Mouse (Mus musculus) ES-E14 (cell line): ENCODE measurements at regions not wholly inside any gene's neighbourhood (a gene's known extent, or its start where the extent isn't known, plus 50 kb on each side); places are given as distances from the start of the nearest gene placed in this dataset.
"Not testable (repeated sequence)": the region's sequence is repeated elsewhere in the genome, so short reads cannot be mapped to it uniquely, and the experiment has no call there.

Experiments used
- DNase-seq: peaks from one replicate; pipeline ENCODE4 v3.0.0-alpha.2; 2013; ENCODE audit warnings: low read depth, low spot score
- H3K27ac ChIP-seq: 2 replicates; pipeline ENCODE4 v1.5.1; 2012; ENCODE audit warnings: low read depth, mild to moderate bottlenecking, low read length, moderate library complexity, mixed read lengths; ENCODE audit not compliant: poor library complexity, insufficient read depth, severe bottlenecking
- H3K36me3 ChIP-seq: 2 replicates; pipeline ENCODE4 v1.6.1; 2012; ENCODE audit warnings: mild to moderate bottlenecking, low read length, moderate library complexity, mixed read lengths; ENCODE audit not compliant: control insufficient read depth, poor library complexity, insufficient read depth, severe bottlenecking
- H3K4me1 ChIP-seq, 2 experiments: fragments of 150-350 bp in 1 of 2; sonication (generic) in 1 of 2; 2 replicates each; pipeline ENCODE4 v1.6.1; 2012; ENCODE audit warnings: low read length in 2 of 2, mild to moderate bottlenecking in 1 of 2, mixed read lengths in 1 of 2; ENCODE audit not compliant: control insufficient read depth in 2 of 2, insufficient read depth in 2 of 2, poor library complexity in 1 of 2
- H3K4me3 ChIP-seq, 2 experiments: fragments of 150-350 bp in 1 of 2; sonication (generic) in 1 of 2; 2 replicates each; pipeline ENCODE4 v1.5.1; 2012; ENCODE audit warnings: low read length in 2 of 2, low read depth in 1 of 2, mild to moderate bottlenecking in 1 of 2, mixed read lengths in 1 of 2; ENCODE audit not compliant: insufficient read depth in 1 of 2, poor library complexity in 1 of 2, severe bottlenecking in 1 of 2
- H3K9ac ChIP-seq: 2 replicates; pipeline ENCODE4 v1.6.1; 2012; ENCODE audit warnings: low read depth, mild to moderate bottlenecking, low read length, mixed read lengths; ENCODE audit not compliant: poor library complexity, insufficient read depth, severe bottlenecking
- H3K9me3 ChIP-seq: fragments of 150-350 bp; sonication (generic); 2 replicates; pipeline ENCODE4 v1.6.1; 2012; ENCODE audit warnings: low read depth, mild to moderate bottlenecking, low read length; ENCODE audit not compliant: control insufficient read depth, insufficient read depth
- CHD2 ChIP-seq: IDR thresholded peaks from 2 replicates; pipeline ENCODE4 v1.6.1; 2014; ENCODE audit warnings: mild to moderate bottlenecking, low read depth, low read length, inconsistent platforms
- HCFC1 ChIP-seq: IDR thresholded peaks from 2 replicates; pipeline ENCODE4 v1.6.1; 2012; ENCODE audit warnings: low read length, inconsistent platforms, borderline replicate concordance; ENCODE audit not compliant: insufficient read depth
- MAFK ChIP-seq: IDR thresholded peaks from 2 replicates; pipeline ENCODE4 v1.6.1; 2014; ENCODE audit warnings: mild to moderate bottlenecking, low read depth, low read length, inconsistent platforms; ENCODE audit not compliant: insufficient read depth
- ZC3H11A ChIP-seq: IDR thresholded peaks from 2 replicates; pipeline ENCODE4 v1.6.1; 2012; ENCODE audit warnings: low read depth, mild to moderate bottlenecking, inconsistent platforms, low read length, borderline replicate concordance
- ZNF384 ChIP-seq: IDR thresholded peaks from 2 replicates; pipeline ENCODE4 v1.6.1; 2012; ENCODE audit warnings: low read depth, low read length, inconsistent platforms
- in situ Hi-C, 2 experiments: fragments of 600-800 bp; cut with MboI; formaldehyde crosslinking; loops; one replicate each; pipeline ENCODE4 v1.15.1; 2025; ENCODE audit warnings: low sequenced_read_pairs in 2 of 2, inconsistent platforms in 1 of 2; ENCODE audit not compliant: unreplicated experiment in 2 of 2

DNA sequence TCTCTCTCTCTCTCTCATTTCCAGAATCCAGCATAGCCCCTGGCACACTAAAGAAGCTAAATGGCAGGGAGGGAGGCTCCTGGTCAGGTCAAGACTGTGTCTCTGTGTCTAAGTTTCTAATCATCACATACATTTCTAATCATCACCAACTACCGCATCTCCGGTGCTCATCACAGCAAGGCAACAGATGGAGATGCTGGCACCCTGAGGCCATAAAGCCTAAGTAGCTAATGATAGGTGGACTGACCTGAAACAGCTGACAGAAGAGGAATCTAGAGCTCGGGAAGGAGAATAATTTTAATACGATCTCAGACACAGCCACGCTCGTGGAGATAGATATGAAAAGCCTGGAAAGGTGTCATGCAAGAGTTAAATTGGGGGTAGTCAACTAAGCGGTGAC lies 104.8 kb downstream of the Suds3 start:
- no peak for TF ChIP-seq ZNF384
- no peak for TF ChIP-seq HCFC1
- TF ChIP-seq ZC3H11A: no peak
- TF ChIP-seq CHD2: no peak
- no peak for TF ChIP-seq MAFK
- in situ Hi-C loops: no loop called here
- Histone ChIP-seq H3K4me1 (peaks cover 0 to 2% of the 10 kb centered on the region in 2 experiments; a peak in 1 of 4 replicates), H3K9me3 (no peaks in the 10 kb centered on the region), H3K27ac (no peak overlapping the region), H3K36me3 (no peaks in the 10 kb centered on the region), H3K4me3 (no peak overlapping the region), H3K9ac (no peak overlapping the region)
- no peak for DNase-seq

- no peak overlapping the region for H3K9ac ChIP-seq
- 0 out of 4 replicates have a peak, but pooled peaks cover 0 to 2% of the 10 kb centered on the region in 2 experiments for H3K4me1 ChIP-seq
- in situ Hi-C loops: no loop called here
- H3K9me3 ChIP-seq: no peaks in the 10 kb centered on the region
- H3K36me3 ChIP-seq: no peaks in the 10 kb centered on the region
- H3K4me3 ChIP-seq: no peak overlapping the region
- TF ChIP-seq HCFC1 (no peak), MAFK (no peak), ZC3H11A (no peak), CHD2 (no peak)
- DNase-seq: no peak
- H3K27ac ChIP-seq: no peak overlapping the region
Measured at GRCm38 (mm10) chr5:117000770-117001201, 115.1 kb downstream of the Suds3 start.

DNA sequence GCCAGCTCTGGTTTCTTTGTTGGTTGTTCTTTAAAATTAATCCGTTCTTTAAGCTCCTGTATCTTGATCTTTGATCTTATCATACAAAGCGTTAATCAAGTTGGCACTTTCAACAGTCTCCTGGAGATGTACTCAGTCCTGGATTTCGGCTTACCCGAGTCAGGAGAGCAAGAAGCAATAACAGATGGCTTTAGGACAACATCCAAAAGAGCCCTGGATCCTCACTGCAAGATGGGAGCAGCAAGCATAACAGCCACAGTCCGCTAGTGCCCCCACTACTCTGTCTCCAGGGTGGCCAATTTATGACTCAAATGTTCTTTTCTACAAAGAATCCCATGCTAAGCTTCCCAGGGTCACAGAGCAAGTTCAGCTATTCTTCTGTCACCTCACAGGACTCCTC lies 121.4 kb downstream of the Suds3 start:
- H3K4me1 ChIP-seq: no peaks in the 10 kb centered on the region
- H3K36me3 ChIP-seq: no peaks in the 10 kb centered on the region
- DNase-seq: no peak
- in situ Hi-C loops: no loop called here
- H3K27ac ChIP-seq: no peak overlapping the region
- H3K9me3 ChIP-seq: no peaks in the 10 kb centered on the region
- TF ChIP-seq MAFK: no peak
- TF ChIP-seq ZNF384: no peak
- no peak for TF ChIP-seq ZC3H11A
- TF ChIP-seq CHD2: no peak
- no peak for TF ChIP-seq HCFC1
- no peak overlapping the region for H3K4me3 ChIP-seq
- H3K9ac ChIP-seq: no peak overlapping the region

DNA sequence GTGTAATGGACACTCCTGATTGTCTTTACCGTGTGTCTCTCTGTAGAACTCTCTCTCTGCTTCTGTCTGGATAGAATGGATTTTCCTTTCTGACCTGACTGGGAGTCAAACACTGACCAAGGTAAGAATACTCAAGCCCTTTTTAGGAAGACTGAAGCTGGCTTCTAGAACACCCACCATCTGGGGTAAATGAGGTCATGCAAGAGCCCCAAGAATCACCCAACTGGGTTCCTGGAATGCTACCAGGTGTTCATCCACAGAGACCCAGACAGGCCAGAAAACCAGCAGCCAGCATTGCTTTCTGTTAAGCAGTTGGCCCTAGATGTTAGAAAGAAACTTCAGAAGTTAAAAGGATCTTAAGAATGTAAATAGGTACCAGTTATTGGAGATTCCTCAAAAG lies 122.2 kb downstream of the Suds3 start:
- H3K4me1 ChIP-seq: no peaks in the 10 kb centered on the region
- TF ChIP-seq MAFK: no peak
- TF ChIP-seq ZC3H11A: no peak
- TF ChIP-seq HCFC1: no peak
- no peak for TF ChIP-seq CHD2
- no peak for TF ChIP-seq ZNF384
- no peak overlapping the region for H3K27ac ChIP-seq
- H3K36me3 ChIP-seq: no peaks in the 10 kb centered on the region
- H3K9me3 ChIP-seq: no peaks in the 10 kb centered on the region
- no peak for DNase-seq
- in situ Hi-C loops: no loop called here
- no peak overlapping the region for H3K9ac ChIP-seq
- H3K4me3 ChIP-seq: no peak overlapping the region

- TF ChIP-seq ZC3H11A (no peak), CHD2 (no peak), MAFK (no peak), ZNF384 (no peak), HCFC1 (no peak)
- in situ Hi-C loops: no loop called here
Measured at GRCm38 (mm10) chr5:116991461-116991860, 124.5 kb downstream of the Suds3 start.

GRCm38 (mm10) chr5:116971474-116971873 lies 144.4 kb downstream of the Suds3 start:
- not testable (repeated sequence) for H3K9me3 ChIP-seq, H3K4me1 ChIP-seq, H3K9ac ChIP-seq, H3K27ac ChIP-seq, H3K36me3 ChIP-seq, H3K4me3 ChIP-seq, DNase-seq
- in situ Hi-C loops: loop anchor here in 1 of 2 experiments (10.0 kb wide), 1 partner anchor 1177 kb away; no protein-coding TSS in a partner anchor

More at GRCm38 (mm10) chr5:116991461-116991860, 124.5 kb downstream of the Suds3 start:
- Histone ChIP-seq H3K36me3 (no peaks in the 10 kb centered on the region), H3K4me3 (no peak overlapping the region), H3K4me1 (no peaks in the 10 kb centered on the region), H3K9ac (no peak overlapping the region), H3K9me3 (no peaks in the 10 kb centered on the region), H3K27ac (no peak overlapping the region)
- no peak for DNase-seq
